Mouse (Mus musculus) cortical plate, adult 2 months (tissue): ENCODE measurements at regions not wholly inside any gene's neighbourhood (a gene's known extent, or its start where the extent isn't known, plus 50 kb on each side); places are given as distances from the start of the nearest gene placed in this dataset.

Source experiments
- CTCF ChIP-seq: fragments of 200-500 bp; IDR thresholded peaks from 2 replicates; pipeline ENCODE4 v1.5.1; 2011; ENCODE audit warnings: mild to moderate bottlenecking, control low read depth, low read length; ENCODE audit not compliant: insufficient read depth; ENCODE audit errors: extremely low read depth
- POLR2A ChIP-seq: fragments of 200-500 bp; IDR thresholded peaks from 2 replicates; pipeline ENCODE4 v1.6.1; 2011; ENCODE audit warnings: mild to moderate bottlenecking, low read length, control low read depth; ENCODE audit not compliant: insufficient read depth; ENCODE audit errors: extremely low read depth

DNA sequence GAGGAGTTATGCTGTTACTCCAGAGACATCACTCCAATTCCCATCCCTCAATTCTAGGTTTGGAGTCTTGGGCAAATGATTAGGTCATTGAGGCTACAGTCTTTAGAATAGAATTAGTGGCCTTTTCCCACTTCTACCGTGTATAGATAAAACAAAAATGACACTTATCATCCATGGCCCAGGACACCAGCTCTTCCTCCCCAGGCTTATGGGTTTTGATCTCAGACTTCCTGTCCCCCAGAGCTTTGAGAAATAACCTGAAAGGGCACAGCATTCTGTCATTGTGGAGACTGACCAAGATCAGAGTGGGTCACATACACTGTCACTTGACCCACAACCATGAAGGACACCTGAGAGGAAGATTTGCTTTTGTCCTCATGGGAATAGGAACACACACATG, 283.3 kb upstream of the Gm5148 start:
- TF ChIP-seq CTCF = no peak
- no peak for TF ChIP-seq POLR2A
